Mouse (Mus musculus): ENCODE measurements around the gene Arid1b.

Arid1b gene

DNA sequence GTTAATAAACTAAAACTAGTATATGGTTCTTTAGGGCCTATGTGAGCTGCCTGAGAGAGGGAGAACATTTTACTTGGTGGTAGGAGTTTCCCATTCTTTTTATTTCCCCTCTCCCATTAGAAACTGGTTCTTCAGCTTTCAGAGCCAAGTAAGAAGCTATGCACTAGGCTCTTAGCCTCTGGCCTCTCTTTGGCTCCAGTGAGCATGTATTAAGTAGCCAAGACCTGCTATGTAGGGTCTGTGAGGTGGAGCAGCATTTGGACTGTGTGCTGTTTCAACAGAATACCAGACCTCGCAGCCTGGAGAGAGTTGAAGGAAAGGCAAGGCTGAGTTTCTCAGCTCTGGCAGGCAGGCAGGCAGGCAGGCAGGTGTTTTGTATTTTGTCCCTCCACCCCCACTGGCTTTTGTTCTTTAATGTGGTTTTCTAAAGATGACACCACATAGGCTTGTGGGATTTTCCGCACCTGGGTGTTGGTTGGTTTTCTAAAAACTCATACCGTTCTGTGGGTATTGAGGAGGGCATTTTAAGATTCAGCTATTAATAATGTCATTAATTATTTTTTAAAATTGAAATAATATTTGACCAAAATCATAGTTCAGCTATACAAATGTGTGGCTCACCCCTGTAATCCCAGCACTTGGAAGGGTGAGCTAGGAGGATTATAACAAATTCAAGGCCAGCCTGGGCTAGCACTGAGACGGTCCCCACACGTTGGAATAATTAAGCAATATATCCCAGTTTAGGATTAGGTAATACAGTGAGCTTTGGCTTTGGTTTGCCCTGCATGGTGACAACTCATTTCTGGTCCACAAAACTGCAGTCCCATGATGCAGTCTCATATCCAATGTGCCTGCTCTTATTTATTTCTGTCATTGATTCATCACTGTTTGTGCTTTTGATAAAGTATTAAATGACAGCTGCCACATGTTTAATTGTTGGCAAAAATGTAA is 132.0 kb downstream of the Arid1b start:
- DNase-seq, result no peak

DNA sequence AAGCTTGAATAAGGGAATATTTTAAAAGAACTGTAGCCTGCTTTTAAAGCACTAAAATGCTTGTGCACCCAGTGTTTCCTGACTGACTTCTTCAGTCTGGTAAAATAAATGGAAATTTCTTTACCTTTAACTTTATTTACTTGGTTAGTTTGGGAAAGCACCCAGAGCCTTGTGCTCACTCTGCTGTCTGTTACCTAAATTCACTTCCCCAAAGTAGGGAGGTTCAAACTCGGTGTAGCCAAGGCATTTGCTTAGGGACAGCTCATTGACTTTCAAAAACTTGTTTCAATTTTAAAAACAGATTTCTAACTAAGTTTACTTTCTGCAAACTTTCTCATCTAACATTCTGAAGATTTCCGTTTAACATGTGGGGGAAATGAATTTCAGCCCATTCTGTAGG is 135.5 kb downstream of the Arid1b start:
- no peak for DNase-seq

DNA sequence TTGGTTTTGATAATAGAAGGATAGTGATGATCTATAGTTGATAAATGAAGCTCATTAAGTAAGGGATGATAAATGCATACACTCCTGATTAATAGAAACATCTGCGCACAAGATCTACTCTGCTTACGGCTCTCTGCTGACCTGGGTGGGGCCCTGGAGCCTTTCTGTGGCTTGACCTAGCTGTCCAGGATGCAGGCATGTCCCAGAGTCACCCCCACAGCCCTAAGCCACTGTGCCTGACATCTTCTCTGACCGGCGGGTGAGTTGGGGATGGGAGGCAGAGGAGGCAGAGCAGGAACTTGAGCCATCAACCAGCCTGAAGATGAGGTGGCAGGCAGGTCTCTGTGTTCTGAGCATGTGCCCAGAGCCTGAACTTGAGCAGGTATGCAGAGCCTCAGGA is 136.0 kb downstream of the Arid1b start:
- no peak for DNase-seq

DNA sequence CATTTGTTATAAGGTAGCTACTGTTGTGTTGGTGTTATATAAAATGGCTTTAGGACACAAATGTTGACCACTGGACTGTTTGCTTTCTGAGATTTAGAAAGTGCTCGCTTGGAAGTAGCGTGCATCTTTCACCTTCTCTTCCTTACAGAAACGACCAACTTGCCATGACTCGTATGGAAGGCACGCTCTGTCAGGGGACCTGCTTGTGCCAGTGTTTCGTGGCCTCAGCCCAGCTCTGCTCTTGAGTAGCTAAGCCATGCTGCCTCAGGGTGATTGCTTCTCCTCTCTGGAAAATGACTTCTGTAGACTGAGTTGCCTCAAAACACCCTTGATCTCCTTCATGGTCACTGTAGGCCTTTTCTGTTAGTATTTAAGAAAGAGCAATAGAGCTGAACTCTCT is 137.6 kb downstream of the Arid1b start:
- DNase-seq, result no peak

DNA sequence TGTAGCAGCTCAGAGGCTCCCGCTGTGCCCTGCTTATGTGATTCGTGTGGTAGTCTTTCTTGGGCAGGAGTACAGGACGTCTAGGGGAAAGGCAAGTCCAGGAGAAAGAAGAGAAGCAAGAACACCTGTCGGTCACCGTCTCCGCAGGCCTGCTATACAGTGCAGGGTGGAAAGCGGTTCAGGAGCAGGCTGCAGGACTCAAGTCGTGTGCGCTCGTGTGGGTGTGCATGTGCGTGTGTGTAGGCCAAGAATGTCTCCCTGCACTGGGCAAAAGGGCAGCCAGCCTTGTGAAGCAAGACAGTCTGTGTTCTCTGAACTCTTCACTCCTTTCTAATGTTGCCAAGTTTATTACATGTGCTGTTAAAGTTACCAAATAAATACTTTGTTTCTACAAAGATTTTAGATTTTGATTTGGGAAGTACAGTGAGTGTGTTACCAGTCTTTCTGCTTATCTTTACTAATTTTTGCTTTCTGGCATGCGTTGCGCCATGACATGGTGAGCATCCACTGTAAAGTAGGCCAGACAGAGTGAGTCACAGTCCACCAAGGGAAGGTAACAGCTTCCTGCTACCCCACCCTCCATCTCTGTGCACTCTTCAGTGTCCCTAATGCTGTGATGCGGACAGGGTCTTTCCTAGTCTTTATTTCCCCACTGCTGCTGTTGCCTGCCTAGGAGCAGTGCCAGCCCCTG is 138.3 kb downstream of the Arid1b start:
- DNase-seq, result peak in 1 of 2 experiments; percentile 50

DNA sequence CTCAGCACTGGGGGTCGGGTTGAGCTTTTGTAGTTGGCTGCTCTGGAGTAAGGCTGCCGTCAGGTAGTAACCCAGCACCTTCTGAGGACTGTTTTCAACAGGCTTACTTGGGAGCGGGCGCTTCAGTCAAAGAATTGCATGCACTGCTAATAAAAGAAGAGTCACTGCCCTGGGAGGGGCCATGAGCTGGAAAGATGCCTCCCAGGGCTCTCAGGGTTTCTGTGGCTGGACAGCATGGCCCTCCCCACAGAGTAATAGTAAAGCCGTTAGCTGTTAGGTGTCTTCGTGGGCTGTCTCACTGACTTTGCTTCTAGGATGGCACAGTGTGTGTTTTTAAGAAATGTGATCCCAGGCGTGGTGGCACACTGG is 138.8 kb downstream of the Arid1b start:
- DNase-seq, result no peak

DNA sequence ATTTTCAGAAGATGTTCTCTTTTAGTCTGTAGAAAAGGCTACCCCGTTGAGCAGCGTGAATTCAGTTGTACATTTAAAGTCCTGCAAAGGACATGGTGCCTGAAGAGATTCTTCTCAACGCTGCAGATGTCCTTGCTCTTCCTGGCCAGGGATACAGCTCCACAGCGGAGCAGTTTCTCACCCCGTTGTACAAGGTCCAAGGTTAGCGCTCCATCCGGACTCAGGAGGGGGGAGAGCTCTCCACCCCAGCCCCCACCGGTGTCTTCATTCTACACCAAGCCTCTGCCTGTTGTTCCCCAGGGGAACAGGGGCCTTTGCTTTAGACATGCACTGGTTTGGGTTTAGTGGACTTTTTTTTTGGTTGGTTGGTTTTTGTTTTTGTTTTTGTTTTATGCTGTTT is 139.7 kb downstream of the Arid1b start:
- peak in 1 of 2 experiments; percentile 40 for DNase-seq

DNA sequence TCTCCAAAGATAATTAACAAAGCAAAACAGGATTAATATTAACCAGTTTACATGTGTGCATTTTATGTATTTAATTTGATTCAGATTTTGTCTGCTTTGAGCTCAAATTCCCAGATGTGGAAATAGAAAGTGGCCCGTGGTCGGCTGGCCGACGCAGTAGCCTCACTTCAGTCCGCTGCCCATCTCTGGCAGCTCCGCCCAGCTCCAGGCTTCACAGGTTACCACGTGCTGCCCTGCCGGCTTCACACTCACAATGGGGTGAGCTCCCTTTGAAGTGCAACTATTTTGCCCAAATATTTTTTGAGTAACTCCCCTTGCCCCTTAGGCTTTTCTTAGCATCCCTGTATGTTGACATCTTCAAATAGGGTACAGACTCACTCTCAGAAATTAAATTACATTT is 140.1 kb downstream of the Arid1b start:
- peak in 1 of 2 experiments; percentile 38 for DNase-seq

DNA sequence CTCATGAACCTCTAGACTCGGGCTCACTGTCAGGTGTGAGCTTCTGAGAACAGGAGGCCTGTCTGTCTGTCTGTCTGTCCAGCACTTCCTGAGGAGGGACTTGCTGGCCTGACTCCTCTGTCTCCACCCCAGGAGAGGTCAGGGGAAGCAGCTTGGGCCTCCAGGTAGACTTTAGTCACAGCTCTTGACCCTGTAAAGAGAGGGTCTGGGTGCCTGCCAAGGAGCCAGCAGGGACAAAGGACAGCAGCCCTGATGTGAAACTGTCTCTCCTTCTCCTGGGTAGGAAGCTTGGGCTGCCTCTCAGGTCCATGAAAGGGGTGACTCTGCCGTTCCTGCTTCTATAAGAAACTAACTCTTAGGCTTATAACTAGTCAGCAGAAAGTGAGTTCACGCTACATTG is 143.8 kb downstream of the Arid1b start:
- peak in 1 of 2 experiments; percentile 38 for DNase-seq

DNA sequence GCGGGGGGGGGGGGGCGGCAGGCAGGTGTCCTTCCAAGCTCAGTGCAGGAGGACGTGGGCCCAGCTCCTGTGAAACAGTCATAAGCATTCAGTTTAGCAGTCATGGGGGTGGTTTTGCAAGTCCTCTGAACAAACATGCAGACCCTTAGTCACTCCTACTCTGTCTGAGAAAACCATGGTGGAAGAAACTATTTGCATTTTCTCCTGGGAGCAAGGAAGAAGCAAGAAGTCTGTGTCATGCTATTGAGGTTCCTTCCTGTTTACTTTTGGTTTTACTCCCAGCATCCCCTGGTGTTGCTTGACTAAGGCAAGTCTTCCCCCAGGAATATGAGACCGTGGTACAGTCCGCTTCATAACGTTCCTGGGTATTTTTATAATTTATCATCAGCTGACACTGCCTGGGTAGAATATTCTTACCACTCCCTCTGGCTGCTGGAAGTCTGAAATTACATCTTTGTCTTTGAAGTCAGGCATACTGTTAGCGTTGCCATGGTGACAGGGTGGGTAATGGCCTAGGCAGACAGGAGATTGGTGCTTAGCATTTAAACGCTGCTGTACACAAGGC is 144.6 kb downstream of the Arid1b start:
- peak in 1 of 2 experiments; percentile 40 for DNase-seq

DNA sequence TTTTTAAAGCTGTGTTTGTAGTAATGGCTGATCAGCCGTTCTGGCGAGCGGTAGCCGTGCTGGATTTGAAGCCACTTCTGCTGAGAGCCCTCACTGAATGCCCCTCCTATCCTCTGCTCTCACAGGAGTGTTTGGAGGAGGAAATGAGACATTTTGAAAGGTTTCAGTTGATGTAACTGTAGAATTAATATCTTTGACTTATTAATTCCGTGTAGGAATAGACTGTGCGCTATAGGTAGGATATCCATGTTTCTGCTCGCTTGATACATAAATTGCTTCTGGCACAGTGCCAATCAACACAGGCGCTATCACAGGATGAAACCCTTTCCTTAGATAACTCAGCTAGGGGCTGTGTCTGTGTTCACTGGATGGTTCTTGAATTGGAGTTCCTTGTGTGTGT is 145.4 kb downstream of the Arid1b start:
- DNase-seq, result no peak

DNA sequence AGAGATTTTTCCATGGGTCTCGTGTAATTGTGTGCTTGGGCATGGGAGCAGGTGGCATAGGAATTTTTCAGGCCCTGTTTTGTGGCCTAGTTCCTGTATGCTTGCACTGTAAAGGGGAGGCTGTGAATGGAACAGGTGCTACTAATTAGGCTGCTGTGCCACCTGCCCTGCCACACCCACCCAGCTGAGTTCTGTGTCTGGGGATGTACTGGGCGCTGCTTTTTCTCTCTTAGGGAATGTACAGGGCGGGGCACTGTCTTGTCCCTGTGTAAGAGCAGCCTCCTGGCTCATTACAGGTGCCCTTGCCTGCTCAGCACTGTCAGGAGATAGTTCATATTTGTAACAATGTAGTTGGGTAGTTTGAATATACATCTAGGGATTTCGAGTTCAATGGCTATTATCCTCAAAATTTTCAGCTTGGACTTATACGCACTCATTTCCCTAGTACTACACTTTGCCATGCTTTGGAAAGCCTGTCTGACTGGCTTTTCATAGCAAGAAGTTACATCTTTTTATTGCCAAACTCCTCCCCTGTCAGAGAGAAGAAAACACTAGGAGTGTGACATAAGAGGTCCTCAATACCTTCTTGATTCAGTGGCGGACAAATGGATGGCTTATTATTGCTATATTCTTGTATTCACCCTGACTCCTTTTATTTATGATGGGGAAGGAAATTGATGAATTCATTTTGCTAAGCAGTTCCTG is 149.8 kb downstream of the Arid1b start:
- DNase-seq, result no peak

DNA sequence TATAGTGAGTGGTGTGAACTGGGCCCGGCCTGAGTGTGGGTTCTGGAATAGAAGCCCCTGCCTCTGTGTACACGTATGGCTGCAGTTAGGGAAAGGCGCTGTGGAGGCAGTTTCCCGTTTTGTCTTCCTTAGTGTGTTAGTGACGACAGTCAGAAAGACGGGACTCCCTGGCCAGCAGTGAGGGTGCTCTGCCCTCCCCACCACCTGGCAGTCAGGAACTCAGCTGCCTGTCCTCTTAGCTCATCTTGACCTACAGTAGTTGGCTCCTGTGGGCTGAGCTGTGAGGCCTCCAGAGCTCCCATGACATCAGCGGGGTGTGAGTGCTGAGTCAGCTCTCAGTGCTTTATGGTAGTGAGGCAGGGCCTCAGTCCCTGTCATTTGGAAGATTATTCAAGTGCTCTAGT is 156.5 kb downstream of the Arid1b start:
- DNase-seq, result peak in 1 of 2 experiments; percentile 55

DNA sequence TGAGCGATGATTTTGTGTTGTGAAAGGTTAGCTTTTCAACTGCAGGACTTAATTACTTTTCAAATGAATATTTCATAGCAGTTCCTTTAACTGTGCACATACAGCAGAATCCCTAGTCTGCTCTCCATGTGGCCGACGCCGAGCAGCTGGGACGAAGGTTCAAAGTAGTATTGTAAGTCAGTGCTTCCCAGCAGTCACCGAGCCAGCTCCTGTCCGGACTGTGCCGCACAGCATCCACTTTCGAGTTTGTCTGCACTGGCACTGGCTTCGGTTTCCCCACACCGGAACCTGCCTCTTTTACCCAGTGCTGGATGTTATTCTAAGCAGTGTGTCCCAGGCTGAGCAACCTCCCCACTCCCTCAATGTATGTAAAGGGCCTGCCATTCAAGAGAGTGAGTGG is 157.7 kb downstream of the Arid1b start:
- peak; percentile 50 to 51 for DNase-seq

DNA sequence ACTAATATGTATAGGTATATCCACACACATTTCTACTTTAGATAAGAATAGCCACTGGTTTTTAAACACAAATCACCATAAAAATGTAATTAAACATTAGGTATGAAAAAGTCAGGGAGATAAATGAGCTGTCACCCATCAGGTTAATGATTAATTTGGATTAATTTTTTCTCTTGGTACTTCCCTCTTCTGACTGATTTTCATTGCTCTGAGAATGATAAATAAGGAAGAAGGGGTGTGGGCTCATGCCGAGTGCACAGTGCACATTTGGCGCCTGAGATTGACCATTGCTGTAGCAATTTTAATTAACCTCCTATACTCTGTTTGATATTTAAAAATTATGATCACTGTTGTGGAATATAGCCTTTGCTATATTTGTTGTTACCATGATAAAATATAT is 159.3 kb downstream of the Arid1b start:
- DNase-seq, result no peak

DNA sequence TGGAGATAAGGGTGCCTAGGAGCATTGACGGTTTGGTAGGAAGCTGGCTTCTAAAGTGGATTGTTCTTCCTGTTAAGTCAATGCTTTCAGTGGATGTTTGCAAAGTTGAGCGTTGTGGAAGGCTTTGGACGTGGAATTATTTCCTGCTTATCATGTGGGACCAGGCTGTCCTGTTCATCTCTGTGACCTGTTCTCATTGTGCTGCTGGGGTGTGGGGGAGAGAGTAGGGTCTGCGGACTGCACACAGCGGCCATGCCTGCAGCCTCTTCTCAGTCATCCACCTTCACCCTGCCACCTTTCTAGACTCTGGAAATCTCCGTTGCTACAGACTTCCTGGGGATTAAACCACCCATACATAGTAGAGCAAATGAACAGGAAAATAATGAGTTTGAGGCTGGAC is 160.2 kb downstream of the Arid1b start:
- DNase-seq, result no peak

DNA sequence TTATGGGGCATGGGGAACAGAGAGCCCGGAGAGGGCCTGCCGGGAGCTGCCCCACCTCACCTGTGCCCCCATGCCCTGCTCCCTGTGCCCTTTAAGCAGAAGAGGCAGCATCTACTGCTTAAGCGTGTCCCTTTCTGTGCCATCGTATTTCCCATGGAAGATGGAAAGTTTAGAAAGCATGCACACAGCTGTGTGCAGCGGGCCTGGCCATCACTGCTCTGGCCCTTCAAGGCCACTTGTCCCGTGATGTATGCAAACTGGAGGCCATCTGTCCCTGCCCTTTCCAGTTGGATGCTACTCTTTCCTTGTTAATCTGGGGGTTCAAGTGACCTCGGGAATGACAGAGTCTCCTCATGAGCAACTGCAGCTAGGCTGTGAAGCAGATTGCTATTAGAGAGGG is 163.5 kb downstream of the Arid1b start:
- DNase-seq, result no peak

DNA sequence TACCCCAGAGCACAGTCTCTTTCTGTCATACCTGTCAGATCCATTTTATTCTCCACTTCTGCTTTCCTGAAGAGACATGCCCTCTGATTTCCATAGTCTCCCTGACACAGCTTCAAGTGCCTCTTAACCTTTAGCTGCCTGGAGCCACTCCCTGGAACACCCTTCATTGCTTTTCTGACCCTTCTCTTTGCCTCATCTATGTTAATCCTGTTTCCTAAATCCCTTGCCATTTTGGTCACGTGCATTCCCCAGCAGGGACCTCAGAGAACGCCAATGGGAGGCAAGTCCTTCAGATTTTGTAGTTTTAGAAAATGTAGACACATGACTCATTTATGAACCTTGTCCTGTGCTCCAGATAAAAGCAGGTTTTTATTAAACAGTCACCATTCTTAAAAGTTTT is 168.4 kb downstream of the Arid1b start:
- DNase-seq, result no peak

DNA sequence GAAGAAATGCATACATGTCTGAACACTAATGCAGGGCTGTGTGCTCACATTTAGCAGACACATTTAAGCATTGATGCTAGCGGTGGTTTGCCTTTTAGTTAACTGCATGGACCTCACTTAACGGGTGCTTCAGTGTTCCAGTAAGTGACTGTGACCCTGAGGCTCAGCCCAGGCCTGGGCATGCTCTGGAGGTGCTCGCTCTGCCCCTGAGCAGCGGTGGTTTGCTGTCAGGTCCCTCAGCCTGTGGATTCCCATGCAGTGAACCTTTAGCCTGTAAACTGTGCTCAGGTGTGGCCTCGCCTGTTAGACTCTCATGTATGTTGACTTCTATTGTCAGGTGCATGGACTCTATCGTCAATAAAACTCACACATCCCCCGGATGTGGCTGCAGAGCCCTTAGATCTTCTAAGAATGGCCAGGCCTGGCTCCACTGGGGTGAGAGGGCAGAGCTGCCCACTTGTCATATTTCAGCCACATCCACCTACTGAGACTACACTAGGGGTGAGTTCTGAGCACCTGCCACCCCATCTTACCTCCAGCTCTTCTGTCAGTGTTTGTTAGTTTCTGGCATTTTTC is 169.2 kb downstream of the Arid1b start:
- no peak for DNase-seq

DNA sequence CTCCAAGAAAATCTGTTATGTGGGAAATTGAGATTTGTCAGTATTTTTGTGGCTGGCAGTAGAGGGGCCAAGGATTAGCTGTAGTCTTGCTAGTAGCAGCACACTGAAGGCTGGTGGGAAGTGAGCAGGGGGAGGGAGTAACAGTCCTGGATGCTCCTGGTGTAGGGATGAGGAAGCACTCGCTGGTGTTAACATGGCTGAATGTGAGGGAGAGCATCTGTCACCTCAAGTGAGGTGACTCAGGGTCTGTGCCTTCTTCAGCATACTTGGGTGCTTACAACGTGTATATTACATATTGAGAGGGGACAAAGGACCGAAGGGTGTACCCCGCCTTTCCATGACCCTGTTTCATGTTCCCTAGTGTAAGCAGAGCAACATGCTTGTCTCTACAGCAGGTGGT is 170.7 kb downstream of the Arid1b start:
- DNase-seq, result no peak

DNA sequence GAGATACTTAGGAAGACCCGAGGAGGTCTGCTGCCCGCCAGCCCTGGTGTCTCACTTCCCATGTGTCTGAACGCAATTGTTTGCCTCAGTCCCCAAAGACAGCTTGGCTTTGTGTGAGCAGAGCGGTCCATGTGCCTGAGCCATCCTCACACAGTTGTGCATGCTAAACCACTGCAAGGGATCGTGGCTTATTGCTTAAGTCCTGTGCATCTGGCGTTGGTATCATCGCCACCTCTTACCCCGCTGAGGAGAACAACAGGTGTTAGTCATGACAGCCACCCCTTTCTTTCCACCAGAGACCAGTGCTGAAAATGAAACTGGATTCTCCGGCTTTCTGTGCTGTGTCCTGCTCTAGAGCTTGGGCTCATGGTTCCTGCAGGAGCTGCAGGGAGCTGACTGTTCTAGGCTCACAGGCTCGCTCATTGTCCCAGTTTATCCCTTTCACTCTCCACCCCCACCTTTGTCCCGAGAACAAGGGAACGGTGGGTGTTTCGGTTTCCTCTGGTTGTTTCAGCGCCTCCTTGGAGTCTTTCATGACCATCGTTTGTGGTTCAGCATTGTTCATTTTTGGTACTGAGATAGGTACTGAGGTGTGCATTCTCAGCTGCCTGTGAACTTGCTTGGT is 171.2 kb downstream of the Arid1b start:
- DNase-seq, result no peak

DNA sequence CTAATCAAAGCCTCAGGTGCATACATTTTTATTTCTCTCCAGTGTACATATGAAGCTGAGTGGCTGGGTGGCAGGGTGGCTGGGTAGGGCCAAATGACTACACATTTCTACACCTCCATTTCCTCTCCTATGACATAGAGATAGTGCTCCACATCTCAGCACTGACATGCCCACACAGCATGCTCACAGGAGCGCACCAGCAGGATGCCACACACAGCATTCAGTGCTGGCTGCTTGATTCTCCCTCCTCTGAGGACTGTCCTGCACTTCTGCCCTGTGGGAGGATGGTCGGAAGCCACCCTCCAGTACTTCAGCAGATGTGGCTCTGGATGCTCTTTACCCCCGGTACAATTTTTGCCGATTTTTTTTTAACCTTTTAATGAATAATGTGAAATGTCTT is 172.0 kb downstream of the Arid1b start:
- no peak for DNase-seq

Measured in cerebellum, postnatal 25 days (tissue).